Mouse (Mus musculus) layer of hippocampus, postnatal 25 days (tissue): Measurements from ENCODE around the gene Isyna1. TPM values are rescaled to one million over a fixed set of nuclear protein-coding genes. Genes with fewer than 3 reads are reported as not detected.

Source experiments
- total RNA-seq, 2 experiments: library from RNA; stranded (reverse); gene quantifications; 2 replicates each; pipeline ENCODE4 v1.2.3; 2021

Gene Isyna1
- total RNA-seq, 2 experiments from 2014 or later = 41.5 to 47.0 TPM

Other genes starting within 250 kb of the Isyna1 start
- 10 to 100 TPM; 61.8 to 66.1 TPM for gene Upf1, start 241.1 kb upstream of the Isyna1 start, total RNA-seq
- gene Comp, start 220.8 kb upstream of the Isyna1 start, total RNA-seq = under 1 TPM; 0.32 to 0.47 TPM
- gene Crtc1, start 154.8 kb upstream of the Isyna1 start, total RNA-seq = 100 to 1,000 TPM; 166 to 172 TPM
- 10 to 100 TPM; 54.1 to 60.7 TPM for gene Klhl26, start 117.4 kb upstream of the Isyna1 start, total RNA-seq
- 100 to 1,000 TPM; 318 to 351 TPM for gene Tmem59l, start 107.0 kb upstream of the Isyna1 start, total RNA-seq
- gene Crlf1, start 101.2 kb upstream of the Isyna1 start, total RNA-seq = 10 to 100 TPM; 45.2 to 49.5 TPM
- gene Rex1bd, start 87.6 kb upstream of the Isyna1 start, total RNA-seq = 100 to 1,000 TPM in 1 of 2 experiments, 10 to 100 TPM in 1; 91.1 to 101 TPM
- gene Uba52, start 83.6 kb upstream of the Isyna1 start, total RNA-seq = 1,000 to 10,000 TPM; 1,005 to 1,128 TPM
- 100 to 1,000 TPM; 432 to 468 TPM for gene Fkbp8, start 66.6 kb upstream of the Isyna1 start, total RNA-seq
- gene Kxd1, start 66.4 kb upstream of the Isyna1 start, total RNA-seq = 10 to 100 TPM; 37.8 to 38.0 TPM
- gene Ell, start 54.9 kb upstream of the Isyna1 start, total RNA-seq = 10 to 100 TPM; 20.3 to 23.5 TPM
- gene Ssbp4, start 14.5 kb downstream of the Isyna1 start, total RNA-seq = 100 to 1,000 TPM; 285 to 304 TPM
- gene Lrrc25, start 21.8 kb downstream of the Isyna1 start, total RNA-seq = 1 to 10 TPM in 1 of 2 experiments, under 1 TPM in 1; 0.63 to 1.0 TPM
- under 1 TPM in 1 of 2 experiments, not detected in 1; 0.26 TPM for gene Gdf15, start 38.1 kb downstream of the Isyna1 start, total RNA-seq
- gene Pgpep1, start 66.0 kb downstream of the Isyna1 start, total RNA-seq = 10 to 100 TPM; 21.1 to 25.1 TPM
- 10 to 100 TPM; 66.2 to 67.4 TPM for gene Lsm4, start 78.9 kb downstream of the Isyna1 start, total RNA-seq
- 100 to 1,000 TPM; 181 to 194 TPM for gene Jund, start 104.6 kb downstream of the Isyna1 start, total RNA-seq
- gene Iqcn, start 109.1 kb downstream of the Isyna1 start, total RNA-seq = under 1 TPM; 0.05 to 0.12 TPM
- not detected for gene Gm3336, start 124.2 kb downstream of the Isyna1 start, total RNA-seq
- 1 to 10 TPM in 1 of 2 experiments, under 1 TPM in 1; 0.89 to 1.2 TPM for gene Pde4c, start 129.3 kb downstream of the Isyna1 start, total RNA-seq
- 100 to 1,000 TPM; 789 to 843 TPM for gene Rab3a, start 160.3 kb downstream of the Isyna1 start, total RNA-seq
- 10 to 100 TPM; 41.7 to 42.2 TPM for gene Mpv17l2, start 166.6 kb downstream of the Isyna1 start, total RNA-seq
- gene Pik3r2, start 182.3 kb downstream of the Isyna1 start, total RNA-seq = 100 to 1,000 TPM; 154 to 159 TPM
- 100 to 1,000 TPM; 411 to 437 TPM for gene Mast3, start 210.7 kb downstream of the Isyna1 start, total RNA-seq
- gene Il12rb1, start 214.1 kb downstream of the Isyna1 start, total RNA-seq = 1 to 10 TPM in 1 of 2 experiments, under 1 TPM in 1; 0.94 to 1.4 TPM
- gene Arrdc2, start 245.3 kb downstream of the Isyna1 start, total RNA-seq = 10 to 100 TPM; 15.0 to 18.7 TPM